Mouse (Mus musculus): ENCODE data around the gene Pwwp2b. TPM values are rescaled to one million over a fixed set of nuclear protein-coding genes. Genes with fewer than 3 reads are reported as not detected.

Pwwp2b gene
- polyA plus RNA-seq, 1 experiment from 2014 or later, result 8.7 TPM

DNA sequence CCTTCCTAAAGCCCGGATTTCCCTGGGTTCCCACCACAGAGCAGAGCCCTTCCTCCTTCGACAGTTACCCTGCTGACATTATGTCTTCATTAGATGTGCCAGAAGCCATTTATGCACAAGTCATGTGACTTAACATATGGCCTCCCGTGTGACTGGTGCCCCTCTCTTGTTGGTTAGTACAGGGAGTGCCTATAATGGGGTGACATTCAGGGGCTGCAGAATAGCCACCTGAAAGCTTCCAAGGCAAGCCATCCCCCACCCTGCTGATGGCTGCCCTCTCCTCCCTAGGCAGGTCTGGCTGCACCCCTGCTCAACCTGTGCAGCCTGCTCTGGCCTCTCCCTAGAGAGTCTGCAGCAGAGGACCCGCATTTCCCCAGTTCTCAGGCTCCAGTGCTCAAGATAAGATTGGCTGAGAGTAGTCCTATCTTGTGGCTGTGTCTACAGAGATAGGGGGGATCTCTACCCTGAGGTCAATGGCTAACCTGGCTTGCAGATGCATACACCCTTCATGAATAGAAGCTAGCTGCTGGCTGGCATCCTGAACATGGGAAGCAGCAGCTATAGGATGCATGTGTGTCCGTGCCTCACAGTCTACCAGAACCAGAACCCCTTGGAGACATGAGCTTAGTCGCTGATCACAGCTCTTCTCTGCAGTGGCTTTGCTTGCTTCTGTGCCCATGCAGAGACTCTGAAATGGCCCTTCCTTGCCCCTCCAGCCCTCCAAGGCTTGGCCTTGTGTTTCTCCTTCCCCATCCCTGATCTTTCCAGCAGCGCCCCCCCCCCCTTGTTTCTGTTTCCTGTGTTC is 1.3 kb downstream of the Pwwp2b start:
- Histone ChIP-seq H3K27me3 (no peaks in the 10 kb centered on the region), H3K9ac (no peak overlapping the region), H3K4me3 (replicated peaks) (peak overlapping the region; percentile 53), H3K4me1 (peaks cover 75% of the 10 kb centered on the region), H3K36me3 (peaks cover 1% of the 10 kb centered on the region; the same call in 1 of the 2 replicates), H3K9me3 (replicated peaks) (no peaks in the 10 kb centered on the region), H3K4me2 (peak overlapping the region; percentile 94), H3K27ac (peak overlapping the region; percentile 87; the same call in 1 of the 2 replicates)
- no peak for ATAC-seq (replicated peaks; ENCODE audit: low FRiP score)
- 44% methylated on average over 7 of the region's 7 CpGs for WGBS

DNA sequence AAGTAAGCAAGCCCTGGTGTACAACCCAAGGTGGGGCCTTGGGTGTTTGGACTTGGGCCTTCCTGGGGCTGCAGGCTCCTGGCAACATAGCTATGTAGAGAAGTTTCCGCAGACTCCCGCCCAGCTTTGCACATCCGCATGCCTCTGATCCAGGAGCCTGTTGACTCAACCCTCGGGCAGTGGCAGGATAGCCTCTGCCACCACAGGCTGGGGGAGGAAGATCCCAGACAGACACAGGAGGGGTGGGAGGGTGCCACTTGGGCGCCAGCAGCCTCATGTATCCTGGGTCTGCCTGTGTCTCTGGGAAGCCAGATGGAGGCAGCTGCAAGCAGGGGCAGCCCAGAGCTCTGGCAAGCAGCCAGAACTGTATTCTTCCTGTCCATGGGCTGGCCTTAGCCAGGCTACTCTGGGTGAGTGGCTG is 3.6 kb downstream of the Pwwp2b start:
- no peak for ATAC-seq (replicated peaks; ENCODE audit: low FRiP score)
- H3K9ac ChIP-seq, result no peak overlapping the region

GRCm38 (mm10) chr7:139252566-139252965 is 4.3 kb downstream of the Pwwp2b start:
- Histone ChIP-seq H3K4me3 (replicated peaks) (no peak overlapping the region), H3K4me2 (no peak overlapping the region), H3K27ac (peak overlapping the region; percentile 74), H3K27me3 (no peaks in the 10 kb centered on the region), H3K9me3 (replicated peaks) (no peaks in the 10 kb centered on the region), H3K9ac (no peak overlapping the region), H3K4me1 (peaks cover 62% of the 10 kb centered on the region), H3K36me3 (peaks cover 28% of the 10 kb centered on the region)
- no peak for ATAC-seq (replicated peaks; ENCODE audit: low FRiP score)
- 87% methylated on average over 7 of the region's 7 CpGs for WGBS

More for the DNA sequence above, 3.6 kb downstream of the Pwwp2b start:
- Histone ChIP-seq H3K4me3 (replicated peaks) (no peak overlapping the region), H3K27ac (peak overlapping the region; percentile 74), H3K27me3 (no peaks in the 10 kb centered on the region), H3K36me3 (peaks cover 24% of the 10 kb centered on the region), H3K4me2 (no peak overlapping the region), H3K4me1 (peaks cover 66% of the 10 kb centered on the region), H3K9me3 (replicated peaks) (no peaks in the 10 kb centered on the region)
- WGBS, result 63% methylated on average over 5 of the region's 5 CpGs

DNA sequence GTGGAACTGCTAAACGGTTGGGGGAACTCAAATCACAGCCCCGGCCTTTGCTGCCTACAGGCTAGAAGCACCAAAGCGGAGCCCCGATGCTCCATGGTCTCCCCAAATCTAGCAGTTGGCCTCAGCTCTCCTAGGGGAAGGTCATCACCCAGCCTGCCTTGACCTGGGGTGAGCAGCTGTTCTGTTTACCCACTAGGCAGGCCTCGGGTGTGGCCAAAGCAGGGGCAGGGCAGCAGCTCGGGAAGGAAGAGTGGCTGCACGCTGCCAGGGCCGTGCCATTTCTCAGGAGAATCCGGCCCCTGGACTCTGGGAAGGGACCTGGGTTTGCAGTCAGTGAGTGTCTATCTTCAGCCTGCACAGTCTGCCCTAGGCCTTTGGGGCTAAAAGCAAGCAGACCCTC is 4.7 kb downstream of the Pwwp2b start:
- peak overlapping the region; percentile 74; the same call in 1 of the 2 replicates for H3K27ac ChIP-seq
- peaks cover 31% of the 10 kb centered on the region for H3K36me3 ChIP-seq
- no peak overlapping the region for H3K9ac ChIP-seq
- H3K4me2 ChIP-seq, result no peak overlapping the region
- no peaks in the 10 kb centered on the region for H3K27me3 ChIP-seq
- no peak for ATAC-seq (replicated peaks; ENCODE audit: low FRiP score)
- no peak overlapping the region for H3K4me3 ChIP-seq (replicated peaks)
- 53% methylated on average over 9 of the region's 9 CpGs for WGBS
- peaks cover 62% of the 10 kb centered on the region for H3K4me1 ChIP-seq
- no peaks in the 10 kb centered on the region for H3K9me3 ChIP-seq (replicated peaks)

GRCm38 (mm10) chr7:139253462-139253861 is 5.2 kb downstream of the Pwwp2b start:
- Histone ChIP-seq H3K27me3 (no peaks in the 10 kb centered on the region), H3K4me2 (no peak overlapping the region), H3K9me3 (replicated peaks) (no peaks in the 10 kb centered on the region), H3K9ac (no peak overlapping the region), H3K4me3 (replicated peaks) (no peak overlapping the region), H3K27ac (no peak overlapping the region), H3K36me3 (peaks cover 31% of the 10 kb centered on the region), H3K4me1 (peaks cover 63% of the 10 kb centered on the region)
- no peak for ATAC-seq (replicated peaks; ENCODE audit: low FRiP score)
- WGBS, result 74% methylated on average over 3 of the region's 3 CpGs

DNA sequence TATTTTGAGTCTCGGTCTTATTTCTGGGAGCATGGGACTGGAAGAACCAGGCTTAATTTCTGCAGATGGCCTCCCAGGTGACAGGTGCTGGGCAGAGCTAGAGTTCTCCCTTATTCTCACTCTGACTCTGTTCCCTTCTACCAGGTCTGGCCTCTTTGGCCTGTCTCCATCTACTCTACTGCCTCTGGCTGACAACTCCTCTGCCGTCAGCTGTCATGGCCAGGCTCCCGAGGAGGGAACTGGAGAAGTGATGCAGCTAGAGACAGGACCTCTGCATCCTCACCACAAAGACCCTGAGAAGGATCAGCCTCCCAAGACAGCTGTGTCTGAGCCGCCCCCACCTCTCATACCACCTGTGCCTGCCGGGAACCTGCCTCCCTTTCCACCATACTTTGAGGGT is 6.3 kb downstream of the Pwwp2b start:
- H3K27me3 ChIP-seq, result no peaks in the 10 kb centered on the region
- H3K4me3 ChIP-seq (replicated peaks), result no peak overlapping the region
- peaks cover 56% of the 10 kb centered on the region for H3K4me1 ChIP-seq
- no peak overlapping the region for H3K9ac ChIP-seq
- no peak overlapping the region for H3K27ac ChIP-seq
- H3K36me3 ChIP-seq, result peaks cover 31% of the 10 kb centered on the region
- no peak for ATAC-seq (replicated peaks; ENCODE audit: low FRiP score)
- H3K4me2 ChIP-seq, result no peak overlapping the region
- no peaks in the 10 kb centered on the region for H3K9me3 ChIP-seq (replicated peaks)
- 78% methylated on average over 5 of the region's 5 CpGs for WGBS

GRCm38 (mm10) chr7:139257752-139258542 is 9.7 kb downstream of the Pwwp2b start:
- Histone ChIP-seq H3K4me1 (peaks cover 28% of the 10 kb centered on the region), H3K4me2 (no peak overlapping the region), H3K9me3 (replicated peaks) (no peaks in the 10 kb centered on the region), H3K27ac (peak overlapping the region; percentile 85), H3K27me3 (no peaks in the 10 kb centered on the region), H3K9ac (no peak overlapping the region), H3K36me3 (peaks cover 36% of the 10 kb centered on the region), H3K4me3 (replicated peaks) (no peak overlapping the region)
- WGBS, result 73% methylated on average over 10 of the region's 10 CpGs
- peak; percentile 82 for ATAC-seq (replicated peaks; ENCODE audit: low FRiP score)

- Histone ChIP-seq H3K9ac (no peak overlapping the region), H3K9me3 (replicated peaks) (no peaks in the 10 kb centered on the region), H3K36me3 (peaks cover 18% of the 10 kb centered on the region), H3K4me1 (peaks cover 41% of the 10 kb centered on the region), H3K4me2 (no peak overlapping the region), H3K27ac (0 out of 2 replicates have a peak overlapping the region, but pooled peaks have one; percentile 24), H3K4me3 (replicated peaks) (no peak overlapping the region), H3K27me3 (no peaks in the 10 kb centered on the region)
- ATAC-seq (replicated peaks; ENCODE audit: low FRiP score), result no peak
- WGBS, result 32% methylated on average over 4 of the region's 4 CpGs
Measured at GRCm38 (mm10) chr7:139264337-139264736, 16.1 kb downstream of the Pwwp2b start.

GRCm38 (mm10) chr7:139265634-139266033 is 17.4 kb downstream of the Pwwp2b start:
- H3K27me3 ChIP-seq, result no peaks in the 10 kb centered on the region
- peaks cover 41% of the 10 kb centered on the region for H3K4me1 ChIP-seq
- H3K36me3 ChIP-seq, result peaks cover 18% of the 10 kb centered on the region
- no peak overlapping the region for H3K9ac ChIP-seq
- H3K4me3 ChIP-seq (replicated peaks), result no peak overlapping the region
- H3K4me2 ChIP-seq, result no peak overlapping the region
- no peaks in the 10 kb centered on the region for H3K9me3 ChIP-seq (replicated peaks)
- no peak overlapping the region for H3K27ac ChIP-seq
- ATAC-seq (replicated peaks; ENCODE audit: low FRiP score), result no peak
- 66% methylated on average over 6 of the region's 6 CpGs for WGBS

DNA sequence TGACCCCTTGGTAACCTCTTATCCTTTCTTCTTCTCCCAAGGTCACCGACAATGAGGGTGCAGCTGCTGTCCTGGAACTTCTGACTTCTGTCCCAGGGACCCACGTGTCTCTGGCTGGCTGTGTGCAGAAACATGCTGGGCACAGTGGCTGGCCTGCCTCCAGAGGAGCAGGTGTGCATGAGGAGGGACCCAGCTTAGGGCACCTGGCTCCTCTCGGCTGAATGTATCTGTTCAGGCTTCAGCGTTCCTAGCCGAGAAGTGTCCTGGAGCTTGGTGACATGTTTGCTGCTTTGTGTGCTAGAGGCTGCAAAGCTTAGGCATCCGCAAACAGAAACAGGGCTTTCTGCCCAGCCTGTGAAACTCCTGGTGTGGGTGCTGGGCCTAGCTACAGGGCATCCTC is 18.1 kb downstream of the Pwwp2b start:
- peaks cover 41% of the 10 kb centered on the region for H3K4me1 ChIP-seq
- H3K27ac ChIP-seq, result peak overlapping the region; percentile 19; the same call in 1 of the 2 replicates
- no peak overlapping the region for H3K9ac ChIP-seq
- H3K36me3 ChIP-seq, result peaks cover 14% of the 10 kb centered on the region
- no peaks in the 10 kb centered on the region for H3K9me3 ChIP-seq (replicated peaks)
- no peaks in the 10 kb centered on the region for H3K27me3 ChIP-seq
- no peak for ATAC-seq (replicated peaks; ENCODE audit: low FRiP score)
- H3K4me2 ChIP-seq, result no peak overlapping the region
- no peak overlapping the region for H3K4me3 ChIP-seq (replicated peaks)
- 81% methylated on average over 6 of the region's 6 CpGs for WGBS

DNA sequence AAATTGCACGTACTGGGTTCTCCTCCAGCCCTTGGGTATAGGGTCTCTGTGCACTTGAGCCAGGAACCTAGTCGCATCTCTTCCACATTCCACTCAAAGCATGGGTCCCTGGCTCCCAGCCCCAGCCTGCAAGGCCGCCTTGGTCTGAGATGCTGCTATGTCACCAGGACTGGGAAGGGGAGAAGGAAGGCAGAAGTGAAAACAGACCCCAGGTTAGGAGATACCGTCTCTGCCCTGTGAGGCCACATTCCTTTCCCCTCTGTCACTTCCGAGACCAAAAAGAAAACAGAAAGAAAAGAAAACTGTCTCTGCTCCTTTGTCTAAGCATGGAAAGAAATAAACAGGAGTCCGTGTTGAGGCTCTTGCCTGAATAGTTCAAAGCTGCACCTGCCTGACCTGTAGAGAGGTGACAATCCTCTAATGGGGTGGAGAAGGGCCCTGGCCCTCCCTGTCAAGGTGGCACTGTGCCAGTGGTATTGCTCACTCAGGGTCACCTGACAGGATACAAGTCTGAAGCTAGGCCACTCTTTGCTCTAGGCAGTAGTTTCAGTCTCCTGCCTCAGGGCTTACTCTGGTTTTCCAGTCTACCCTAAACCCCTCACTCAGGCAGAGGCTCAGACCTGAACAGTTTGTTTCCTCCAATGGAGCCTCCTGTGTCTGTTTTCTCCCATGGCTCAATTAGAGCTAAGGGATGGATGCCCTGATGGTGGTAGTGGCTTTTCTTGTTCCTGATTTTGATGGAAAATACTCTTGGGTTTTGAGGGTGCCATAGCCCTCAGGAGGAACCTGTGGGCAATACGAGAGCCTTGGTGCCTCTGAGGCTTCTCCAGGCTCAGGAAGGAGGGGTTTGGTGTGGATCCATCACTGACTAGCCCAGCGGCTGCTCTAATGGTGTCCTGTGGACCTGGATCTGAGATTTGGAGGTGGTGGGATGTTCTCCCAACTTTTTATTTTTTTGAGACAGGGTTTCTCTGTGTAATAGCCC is 18.9 kb downstream of the Pwwp2b start:
- H3K4me1 ChIP-seq, result peaks cover 45% of the 10 kb centered on the region
- H3K4me2 ChIP-seq, result no peak overlapping the region
- peaks cover 13% of the 10 kb centered on the region for H3K36me3 ChIP-seq
- WGBS, result 56% methylated on average over 8 of the region's 8 CpGs
- H3K4me3 ChIP-seq (replicated peaks), result no peak overlapping the region
- H3K27me3 ChIP-seq, result no peaks in the 10 kb centered on the region
- H3K27ac ChIP-seq, result peak overlapping the region; percentile 19; the same call in 1 of the 2 replicates
- H3K9ac ChIP-seq, result no peak overlapping the region
- ATAC-seq (replicated peaks; ENCODE audit: low FRiP score), result no peak
- no peaks in the 10 kb centered on the region for H3K9me3 ChIP-seq (replicated peaks)

Measured in kidney, embryonic 15.5 days (tissue).